Mouse (Mus musculus) bone marrow macrophage, adult 2 months (primary cell): ENCODE measurements at regions not wholly inside any gene's neighbourhood (a gene's known extent, or its start where the extent isn't known, plus 50 kb on each side); places are given as distances from the start of the nearest gene placed in this dataset.

Experiments used
- H3K27ac ChIP-seq: 2 replicates; pipeline ENCODE4 v1.5.1; 2012; ENCODE audit warnings: low read depth, low read length; ENCODE audit not compliant: insufficient read depth
- H3K4me1 ChIP-seq: 2 replicates; pipeline ENCODE4 v1.6.1; 2012; ENCODE audit warnings: low read length; ENCODE audit not compliant: control insufficient read depth, insufficient read depth
- H3K4me3 ChIP-seq: 2 replicates; pipeline ENCODE4 v1.5.1; 2012; ENCODE audit warnings: mild to moderate bottlenecking, low read length, moderate library complexity; ENCODE audit not compliant: insufficient read depth
- CTCF ChIP-seq: IDR thresholded peaks from 2 replicates; pipeline ENCODE4 v1.5.1; 2012; ENCODE audit warnings: low read depth, mild to moderate bottlenecking, low read length, moderate library complexity
- POLR2A ChIP-seq: IDR thresholded peaks from 2 replicates; pipeline ENCODE4 v1.6.1; 2012; ENCODE audit warnings: mild to moderate bottlenecking, low read depth, low read length, borderline replicate concordance

GRCm38 (mm10) chr3:151000217-151000616 lies 437.5 kb upstream of the Adgrl4 start:
- Histone ChIP-seq H3K27ac (no peak overlapping the region), H3K4me3 (no peak overlapping the region), H3K4me1 (no peaks in the 10 kb centered on the region)
- no peak for TF ChIP-seq POLR2A
- TF ChIP-seq CTCF, result no peak

DNA sequence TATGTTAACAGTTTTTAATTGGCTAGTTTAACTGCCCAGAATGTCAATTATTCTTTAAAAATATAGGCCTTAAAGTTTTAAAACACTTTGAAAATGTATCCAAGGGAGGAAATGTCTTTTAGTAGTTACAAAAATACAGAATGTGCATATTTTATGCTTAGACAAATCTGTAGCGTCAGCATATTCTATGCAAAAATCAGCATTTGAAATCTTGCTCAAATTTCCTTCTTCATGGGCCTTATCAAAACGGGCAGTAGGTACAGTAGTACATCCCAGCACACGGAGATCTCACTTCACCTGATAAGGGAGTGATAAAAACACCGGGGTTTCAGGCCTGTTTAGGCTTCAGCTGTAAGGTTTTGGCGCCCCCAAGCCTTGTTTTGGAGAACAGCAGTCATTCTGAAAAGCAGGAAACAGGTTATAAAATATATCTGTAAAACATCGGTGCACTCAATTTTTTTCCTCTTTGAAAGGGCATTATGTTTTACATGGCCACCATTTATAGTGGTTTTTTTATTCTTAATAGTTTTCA lies 435.7 kb upstream of the Adgrl4 start:
- H3K27ac ChIP-seq, result no peak overlapping the region
- no peaks in the 10 kb centered on the region for H3K4me1 ChIP-seq
- no peak overlapping the region for H3K4me3 ChIP-seq
- TF ChIP-seq POLR2A (no peak), CTCF (no peak)

- no peak for TF ChIP-seq POLR2A
- TF ChIP-seq CTCF, result no peak
- Histone ChIP-seq H3K4me1 (no peaks in the 10 kb centered on the region), H3K4me3 (no peak overlapping the region), H3K27ac (no peak overlapping the region)
Observed at GRCm38 (mm10) chr3:151003524-151003923, 434.2 kb upstream of the Adgrl4 start.

DNA sequence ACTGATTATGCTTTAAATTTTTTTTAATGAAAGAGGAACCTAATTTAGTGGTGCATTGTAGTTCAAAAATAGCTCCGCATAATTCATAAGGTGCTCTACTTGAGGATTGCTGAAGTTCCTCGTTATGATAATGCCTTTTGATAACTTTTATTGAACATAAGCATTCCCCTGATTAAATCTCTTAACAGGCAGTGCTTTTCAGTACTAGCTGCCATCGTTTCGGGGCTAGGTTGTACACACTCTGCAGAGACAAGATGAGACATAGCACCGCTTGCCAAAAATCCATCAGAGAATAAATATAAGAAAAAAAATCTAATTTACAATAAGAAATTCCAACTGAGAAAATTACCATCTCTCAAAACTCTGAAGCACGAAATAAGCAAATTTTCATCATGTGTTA lies 433.7 kb upstream of the Adgrl4 start:
- no peak for TF ChIP-seq CTCF
- no peak for TF ChIP-seq POLR2A
- no peak overlapping the region for H3K27ac ChIP-seq
- H3K4me3 ChIP-seq, result no peak overlapping the region
- H3K4me1 ChIP-seq, result no peaks in the 10 kb centered on the region

DNA sequence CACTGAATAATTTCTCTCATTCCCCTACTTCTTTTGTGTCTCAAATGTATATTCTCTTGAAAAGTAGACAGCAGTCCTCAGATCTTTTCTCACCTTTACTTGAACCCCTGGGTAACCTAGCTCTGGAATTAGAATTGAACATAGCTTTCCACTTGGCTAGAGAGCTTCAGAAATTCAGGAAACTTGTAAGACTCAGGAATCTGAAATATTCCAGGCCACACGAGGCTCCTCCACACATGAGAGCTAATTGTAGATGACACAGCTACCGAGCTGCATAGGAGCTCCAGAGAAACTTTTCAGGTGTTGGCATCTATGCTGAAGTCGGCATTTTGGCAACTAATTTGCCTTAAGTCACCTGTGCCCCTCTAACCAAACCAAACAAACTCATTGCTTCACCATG lies 417.7 kb upstream of the Adgrl4 start:
- Histone ChIP-seq H3K4me3 (no peak overlapping the region), H3K27ac (no peak overlapping the region)

DNA sequence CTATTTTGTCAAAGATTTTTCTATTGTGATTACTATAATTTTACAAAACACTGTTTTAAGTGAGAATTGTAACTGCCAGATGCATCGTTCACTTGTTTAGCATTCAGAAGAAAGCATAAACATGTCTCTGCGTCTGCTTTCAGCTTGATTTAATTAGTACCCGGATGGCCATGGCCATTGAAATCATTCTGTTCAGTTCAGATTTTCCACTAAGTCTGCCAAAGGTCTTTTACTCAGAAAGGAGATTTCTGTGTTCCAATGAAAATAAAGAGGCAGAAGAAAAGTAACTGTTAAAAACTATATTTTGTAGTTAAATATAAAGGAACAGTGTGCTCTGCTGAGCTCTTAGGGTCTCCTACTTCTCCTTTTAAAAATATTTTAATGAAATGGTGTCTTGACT lies 380.2 kb upstream of the Adgrl4 start:
- no peaks in the 10 kb centered on the region for H3K4me1 ChIP-seq
- TF ChIP-seq POLR2A (no peak), CTCF (no peak)
- no peak overlapping the region for H3K4me3 ChIP-seq
- no peak overlapping the region for H3K27ac ChIP-seq

More for the DNA sequence above, 417.7 kb upstream of the Adgrl4 start:
- no peak for TF ChIP-seq CTCF
- TF ChIP-seq POLR2A, result no peak
- H3K4me1 ChIP-seq, result no peaks in the 10 kb centered on the region

- TF ChIP-seq POLR2A (no peak), CTCF (no peak)
- Histone ChIP-seq H3K4me3 (no peak overlapping the region), H3K4me1 (no peaks in the 10 kb centered on the region), H3K27ac (no peak overlapping the region)
Observed at GRCm38 (mm10) chr3:151072322-151072721, 365.4 kb upstream of the Adgrl4 start.

DNA sequence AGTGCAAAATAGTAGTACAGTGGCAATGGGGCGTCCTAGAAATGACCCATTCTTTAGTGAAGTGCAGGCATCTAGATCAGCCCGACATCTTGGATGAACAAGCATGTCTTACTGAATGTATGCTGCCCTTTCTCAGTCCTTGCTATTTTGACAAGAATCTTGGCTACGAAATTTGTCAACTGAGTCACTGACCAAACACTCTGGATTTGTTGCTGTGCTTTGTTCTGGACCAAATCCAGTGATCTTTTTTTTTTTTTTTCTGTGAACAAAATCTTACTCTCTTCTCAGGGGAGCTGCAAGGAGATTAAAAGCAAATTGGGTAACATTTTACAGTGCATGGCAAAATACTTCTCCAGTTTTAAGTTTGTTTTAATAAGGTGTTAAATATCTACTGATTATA lies 320.9 kb upstream of the Adgrl4 start:
- H3K27ac ChIP-seq, result no peak overlapping the region
- H3K4me1 ChIP-seq, result no peaks in the 10 kb centered on the region
- TF ChIP-seq CTCF, result no peak
- TF ChIP-seq POLR2A, result no peak
- H3K4me3 ChIP-seq, result no peak overlapping the region

GRCm38 (mm10) chr3:151117583-151118041 lies 320.1 kb upstream of the Adgrl4 start:
- no peak for TF ChIP-seq CTCF
- no peak for TF ChIP-seq POLR2A
- Histone ChIP-seq H3K4me1 (no peaks in the 10 kb centered on the region), H3K27ac (no peak overlapping the region), H3K4me3 (no peak overlapping the region)

- no peak overlapping the region for H3K27ac ChIP-seq
- no peaks in the 10 kb centered on the region for H3K4me1 ChIP-seq
- TF ChIP-seq CTCF (no peak), POLR2A (no peak)
- no peak overlapping the region for H3K4me3 ChIP-seq
Observed at GRCm38 (mm10) chr3:151124131-151124530, 313.6 kb upstream of the Adgrl4 start.

- H3K4me1 ChIP-seq, result no peaks in the 10 kb centered on the region
- TF ChIP-seq POLR2A, result no peak
- no peak overlapping the region for H3K27ac ChIP-seq
- no peak overlapping the region for H3K4me3 ChIP-seq
Observed at GRCm38 (mm10) chr3:151146889-151147288, 290.8 kb upstream of the Adgrl4 start.
